Mouse (Mus musculus) macrophage (primary cell): ENCODE data around the gene Polr3b. TPM values are rescaled to one million over a fixed set of nuclear protein-coding genes. Genes with fewer than 3 reads are reported as not detected.

Experiments used
- H3K27ac ChIP-seq: fragments of 350-480 bp; formaldehyde crosslinking; 2 replicates; pipeline ENCODE4 v1.9.0; 2021
- H3K36me3 ChIP-seq: fragments of 350-480 bp; formaldehyde crosslinking; 2 replicates; pipeline ENCODE4 v1.9.0; 2021; ENCODE audit errors: inconsistent target
- H3K4me3 ChIP-seq: fragments of 350-480 bp; formaldehyde crosslinking; 2 replicates; pipeline ENCODE4 v1.9.0; 2021; ENCODE audit errors: inconsistent target
- H3K79me2 ChIP-seq: fragments of 350-480 bp; formaldehyde crosslinking; 2 replicates; pipeline ENCODE4 v1.9.0; 2021; ENCODE audit errors: inconsistent target
- whole genome bisulfite sequencing: methylation state at CpG from one replicate; pipeline ENCODE4 v1.1.7; 2026; ENCODE audit warnings: inconsistent platforms; ENCODE audit not compliant: missing documents; 5-methylcytosine and 5-hydroxymethylcytosine counted together
- polyA plus RNA-seq: library from polyadenylated mRNA; stranded (reverse); fragments of 250-400 nt; gene quantifications from 3 replicates; pipeline ENCODE4 v1.2.4, GENCODE M21; 2018; ENCODE audit warnings: inconsistent platforms

Polr3b gene
- polyA plus RNA-seq, 1 experiment from 2014 or later, result 15.9 TPM

- H3K27ac ChIP-seq, result no peak overlapping the region
- H3K36me3 ChIP-seq, result peaks cover 57% of the 10 kb centered on the region; the same call in 1 of the 2 replicates
- H3K4me3 ChIP-seq, result no peak overlapping the region
- WGBS, result 92% methylated on average over 7 of the region's 7 CpGs
- no peaks in the 10 kb centered on the region for H3K79me2 ChIP-seq
These were observed 94.5 kb downstream of the Polr3b start for GRCm38 (mm10) chr10:84716581-84716980.

DNA sequence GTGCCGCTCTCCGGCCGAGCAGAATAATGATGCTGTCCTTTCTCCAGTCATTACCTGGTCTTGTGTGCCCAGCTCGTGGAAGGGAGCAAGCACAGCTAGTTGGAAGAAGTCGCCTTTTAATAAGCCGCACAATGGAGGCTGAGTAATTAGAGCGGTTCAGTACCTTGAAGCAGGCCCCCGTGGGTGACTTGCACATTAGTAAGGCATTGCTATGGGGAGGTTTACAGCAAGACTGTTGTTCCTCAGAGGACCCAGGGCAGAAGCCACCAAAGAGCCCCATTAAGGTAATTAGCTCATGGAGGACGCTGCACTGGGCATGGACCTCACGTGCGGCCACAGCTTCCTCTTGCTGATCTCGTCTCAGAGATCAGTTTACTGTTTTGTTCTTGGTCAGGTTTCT, 100.6 kb downstream of the Polr3b start:
- 90% methylated on average over 12 of the region's 12 CpGs for WGBS
- Histone ChIP-seq H3K36me3 (peaks cover 34% of the 10 kb centered on the region), H3K27ac (no peak overlapping the region), H3K79me2 (no peaks in the 10 kb centered on the region), H3K4me3 (no peak overlapping the region)

DNA sequence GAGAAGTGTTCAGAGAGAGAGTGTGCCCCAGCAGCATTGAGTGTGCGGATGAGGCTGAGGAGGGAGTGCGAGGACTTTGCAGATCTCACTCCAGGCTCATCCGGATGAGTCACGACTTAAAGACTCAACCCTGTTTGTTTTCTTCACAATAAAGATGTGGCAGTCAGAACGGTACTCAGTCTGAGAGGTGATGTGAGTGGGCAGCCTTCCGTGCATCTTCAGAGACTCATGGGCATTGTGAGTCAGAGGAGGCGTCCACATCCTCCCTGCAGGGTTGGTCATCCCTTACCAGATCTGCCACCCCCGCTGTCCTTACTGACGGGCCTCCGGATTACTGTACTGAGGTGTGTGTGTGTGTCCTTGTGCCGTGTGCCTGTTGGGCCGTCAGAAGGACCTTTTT, 104.9 kb downstream of the Polr3b start:
- peaks cover 15% of the 10 kb centered on the region for H3K36me3 ChIP-seq
- 96% methylated on average over 12 of the region's 12 CpGs for WGBS
- H3K27ac ChIP-seq, result no peak overlapping the region
- no peaks in the 10 kb centered on the region for H3K79me2 ChIP-seq
- no peak overlapping the region for H3K4me3 ChIP-seq

GRCm38 (mm10) chr10:84727760-84728159, 105.7 kb downstream of the Polr3b start:
- Histone ChIP-seq H3K36me3 (peaks cover 15% of the 10 kb centered on the region), H3K79me2 (no peaks in the 10 kb centered on the region), H3K27ac (no peak overlapping the region), H3K4me3 (no peak overlapping the region)
- WGBS, result 86% methylated on average over 4 of the region's 4 CpGs

GRCm38 (mm10) chr10:84730078-84730477, 108.0 kb downstream of the Polr3b start:
- Histone ChIP-seq H3K36me3 (peaks cover 13% of the 10 kb centered on the region), H3K27ac (no peak overlapping the region)
- 76% methylated on average over 3 of the region's 3 CpGs for WGBS

DNA sequence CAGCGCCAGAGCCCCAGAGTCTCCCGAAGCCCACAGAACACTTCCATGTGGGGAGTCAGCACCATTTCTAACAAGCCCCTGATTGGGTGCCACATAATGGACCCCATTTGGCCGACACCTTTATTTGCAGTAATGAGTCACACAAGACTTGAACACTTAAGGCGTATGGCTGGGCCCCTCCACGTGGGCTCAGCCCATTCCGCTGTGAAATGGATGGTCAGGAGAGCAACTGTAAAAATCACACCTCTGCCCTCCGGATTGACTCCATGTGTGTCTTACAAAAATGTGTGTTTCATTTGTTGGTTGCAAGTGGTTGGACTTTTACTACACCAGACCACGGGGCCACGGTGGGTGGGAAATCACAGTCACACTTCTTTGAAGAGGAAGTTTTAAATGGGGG, 108.9 kb downstream of the Polr3b start:
- Histone ChIP-seq H3K79me2 (no peaks in the 10 kb centered on the region), H3K27ac (no peak overlapping the region), H3K4me3 (no peak overlapping the region), H3K36me3 (peaks cover 5% of the 10 kb centered on the region)
- WGBS, result 77% methylated on average over 9 of the region's 9 CpGs

More at GRCm38 (mm10) chr10:84730078-84730477, 108.0 kb downstream of the Polr3b start:
- Histone ChIP-seq H3K4me3 (no peak overlapping the region), H3K79me2 (no peaks in the 10 kb centered on the region)

GRCm38 (mm10) chr10:84733511-84733910, 111.4 kb downstream of the Polr3b start:
- 87% methylated on average over 6 of the region's 6 CpGs for WGBS
- no peak overlapping the region for H3K27ac ChIP-seq
- no peaks in the 10 kb centered on the region for H3K79me2 ChIP-seq
- no peaks in the 10 kb centered on the region for H3K36me3 ChIP-seq
- H3K4me3 ChIP-seq, result no peak overlapping the region

DNA sequence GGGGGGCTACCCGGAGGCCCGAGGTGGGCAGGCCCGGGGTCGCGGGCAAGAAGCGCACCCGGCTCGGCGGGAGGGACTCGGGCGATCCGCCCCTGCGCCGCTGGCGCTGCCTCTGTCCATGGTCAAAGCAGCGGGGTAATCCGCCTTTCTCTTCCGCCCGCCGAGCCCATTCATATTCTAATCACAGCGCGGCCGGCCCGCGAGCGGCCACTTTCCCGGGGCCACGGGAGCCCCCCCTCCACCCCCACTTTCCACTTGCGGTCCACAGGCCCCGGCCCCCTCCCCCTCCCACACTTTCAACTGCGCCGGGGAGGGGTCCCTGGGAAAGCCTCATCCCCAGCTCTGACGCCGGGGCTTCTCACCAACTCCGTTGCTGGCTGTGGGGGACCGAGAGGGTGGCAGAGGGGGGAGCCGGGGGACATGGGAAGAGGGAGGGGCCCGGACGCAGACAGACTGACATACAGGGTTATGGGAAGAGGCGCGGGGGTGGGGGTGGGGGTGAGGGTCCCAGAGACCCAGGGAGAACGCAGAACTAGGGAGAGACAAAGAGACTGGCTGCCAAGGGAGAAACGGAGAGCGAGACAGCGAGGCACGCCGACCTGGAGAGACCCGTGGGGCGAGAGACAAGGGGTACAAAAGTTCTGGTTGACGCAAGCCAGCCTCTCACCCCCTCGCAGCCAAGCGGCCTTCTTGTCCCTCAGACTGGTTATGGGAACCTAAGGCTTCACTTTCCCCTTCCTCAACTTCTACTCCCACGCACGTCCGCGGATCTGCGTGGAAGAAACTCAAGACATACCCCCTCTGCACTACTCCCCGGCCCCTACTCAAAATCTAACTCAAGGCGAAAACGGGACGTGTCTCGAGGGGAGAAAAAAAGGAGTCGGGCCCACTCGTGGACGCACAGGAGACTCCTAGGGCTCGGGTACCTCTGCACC, 133.0 kb downstream of the Polr3b start:
- Histone ChIP-seq H3K79me2 (no peaks in the 10 kb centered on the region), H3K4me3 (no peak overlapping the region), H3K36me3 (no peaks in the 10 kb centered on the region), H3K27ac (no peak overlapping the region)
- WGBS, result 3% methylated on average over 60 of the region's 66 CpGs

DNA sequence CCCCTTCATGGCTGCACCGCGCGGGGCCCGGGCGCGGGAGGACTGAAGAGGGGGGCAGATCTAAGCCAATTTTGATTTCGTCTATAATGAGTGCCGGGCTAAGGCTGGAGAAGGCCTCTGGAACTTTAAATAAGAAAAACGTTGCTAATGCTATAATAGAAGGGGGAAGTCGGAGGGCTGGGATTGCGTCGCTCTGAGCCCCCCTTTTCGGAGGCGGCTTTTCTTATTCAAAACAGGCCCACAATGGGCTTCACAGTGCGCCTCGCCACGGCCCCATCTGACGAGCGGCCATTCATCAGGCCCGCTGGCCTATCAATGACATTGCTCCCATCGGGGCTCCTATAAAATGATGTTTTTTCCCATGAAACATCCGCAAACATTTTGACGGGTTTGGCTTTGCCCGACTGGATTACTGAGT, 133.7 kb downstream of the Polr3b start, which contains the start of gene Rfx4:
Gene Rfx4, plus strand, starts transcription at position 277 of the 418 bp plus-strand sequence.
- WGBS, result 4% methylated on average over 24 of the region's 24 CpGs
- Histone ChIP-seq H3K79me2 (no peaks in the 10 kb centered on the region), H3K27ac (no peak within 1 kb of the TSS), H3K4me3 (no peak within 1 kb of the TSS), H3K36me3 (no peaks in the 10 kb centered on the region)

DNA sequence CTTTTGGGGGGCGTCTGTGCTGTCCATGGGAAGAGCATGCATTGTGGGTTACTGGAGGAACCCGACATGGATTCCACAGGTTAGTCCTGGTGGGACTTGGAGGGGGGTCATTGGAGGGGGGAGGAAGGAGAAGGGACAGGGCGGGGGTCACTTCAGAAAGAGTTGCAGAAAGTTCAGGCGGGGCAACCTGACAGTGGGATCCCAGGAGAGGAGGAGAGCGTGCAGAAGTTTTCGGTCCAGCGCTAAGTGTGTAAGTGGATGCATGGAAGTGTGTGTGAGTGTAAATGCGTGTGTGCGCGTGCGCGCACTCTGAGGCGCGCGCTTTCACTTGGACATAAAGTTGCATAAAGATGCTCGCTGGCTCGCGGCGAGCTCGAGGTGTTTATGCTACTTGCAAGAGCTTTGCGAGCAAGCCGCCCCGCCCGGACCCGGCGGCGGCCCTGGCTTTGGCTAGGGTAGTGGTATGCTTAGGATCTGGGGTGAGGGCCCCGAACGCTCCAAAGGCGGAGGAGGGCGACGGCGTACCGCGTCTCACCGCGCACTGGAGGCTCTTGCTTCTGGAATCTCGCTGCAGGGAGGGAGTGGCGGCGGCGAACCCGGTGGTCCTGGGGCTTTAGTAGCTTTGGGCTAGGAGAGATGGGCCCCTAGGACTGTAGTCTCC, 134.5 kb downstream of the Polr3b start:
- H3K4me3 ChIP-seq, result no peak overlapping the region
- H3K36me3 ChIP-seq, result no peaks in the 10 kb centered on the region
- 7% methylated on average over 35 of the region's 42 CpGs for WGBS
- no peak overlapping the region for H3K27ac ChIP-seq
- H3K79me2 ChIP-seq, result no peaks in the 10 kb centered on the region

DNA sequence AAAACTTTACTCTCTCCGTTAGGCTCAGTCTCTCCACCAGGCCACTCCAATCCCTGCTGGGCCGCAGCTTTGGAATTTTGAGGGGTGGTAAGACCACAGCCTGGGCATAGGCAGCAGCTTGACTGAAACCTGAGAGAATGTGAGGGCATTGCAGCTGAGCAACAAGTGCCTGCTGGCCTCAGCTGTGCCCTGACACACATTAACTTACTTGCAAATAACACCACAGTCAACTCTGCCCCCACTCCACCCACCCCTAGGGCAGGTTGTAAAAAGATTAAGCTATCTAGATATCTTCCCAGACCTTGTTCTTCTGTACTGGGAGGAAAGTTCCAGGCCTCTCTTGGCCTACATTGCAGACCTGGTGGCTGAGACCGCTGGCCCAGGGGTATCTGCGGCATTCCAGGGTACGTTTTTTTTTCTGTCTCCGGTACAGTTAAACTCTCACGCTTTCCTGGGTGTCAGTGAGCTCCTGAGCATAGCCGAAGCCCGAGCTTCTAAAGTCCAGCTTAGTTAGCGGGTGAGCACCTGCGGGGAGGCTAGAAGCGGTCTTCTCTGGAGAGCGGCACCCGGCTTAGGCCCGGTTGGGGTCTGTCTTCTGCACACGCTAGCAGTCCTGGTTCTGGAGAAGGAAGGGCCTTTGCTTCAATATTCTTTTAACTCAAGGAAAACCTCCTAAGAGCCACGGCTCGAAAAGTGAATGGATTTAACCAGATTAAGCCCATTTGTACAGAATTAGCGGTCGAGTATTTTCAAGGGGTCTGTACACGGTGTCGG, 135.5 kb downstream of the Polr3b start:
- H3K27ac ChIP-seq, result no peak overlapping the region
- 20% methylated on average over 22 of the region's 22 CpGs for WGBS
- no peaks in the 10 kb centered on the region for H3K79me2 ChIP-seq
- H3K36me3 ChIP-seq, result no peaks in the 10 kb centered on the region
- H3K4me3 ChIP-seq, result no peak overlapping the region

DNA sequence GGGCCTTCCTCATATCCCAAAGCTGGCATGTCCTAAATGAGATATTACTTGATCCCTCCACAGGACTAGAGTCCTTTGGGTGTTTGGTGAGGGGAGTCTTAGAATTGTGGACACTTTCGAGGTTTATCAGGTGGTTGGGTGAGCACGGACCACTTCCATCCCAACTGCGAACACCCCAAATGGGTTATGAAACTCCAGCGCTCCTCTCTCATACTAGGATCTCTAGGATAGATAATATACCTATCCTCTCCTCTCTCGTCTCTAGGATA, 136.0 kb downstream of the Polr3b start:
- Histone ChIP-seq H3K36me3 (no peaks in the 10 kb centered on the region), H3K27ac (no peak overlapping the region), H3K79me2 (no peaks in the 10 kb centered on the region), H3K4me3 (no peak overlapping the region)
- WGBS, result 19% methylated on average over 5 of the region's 5 CpGs

DNA sequence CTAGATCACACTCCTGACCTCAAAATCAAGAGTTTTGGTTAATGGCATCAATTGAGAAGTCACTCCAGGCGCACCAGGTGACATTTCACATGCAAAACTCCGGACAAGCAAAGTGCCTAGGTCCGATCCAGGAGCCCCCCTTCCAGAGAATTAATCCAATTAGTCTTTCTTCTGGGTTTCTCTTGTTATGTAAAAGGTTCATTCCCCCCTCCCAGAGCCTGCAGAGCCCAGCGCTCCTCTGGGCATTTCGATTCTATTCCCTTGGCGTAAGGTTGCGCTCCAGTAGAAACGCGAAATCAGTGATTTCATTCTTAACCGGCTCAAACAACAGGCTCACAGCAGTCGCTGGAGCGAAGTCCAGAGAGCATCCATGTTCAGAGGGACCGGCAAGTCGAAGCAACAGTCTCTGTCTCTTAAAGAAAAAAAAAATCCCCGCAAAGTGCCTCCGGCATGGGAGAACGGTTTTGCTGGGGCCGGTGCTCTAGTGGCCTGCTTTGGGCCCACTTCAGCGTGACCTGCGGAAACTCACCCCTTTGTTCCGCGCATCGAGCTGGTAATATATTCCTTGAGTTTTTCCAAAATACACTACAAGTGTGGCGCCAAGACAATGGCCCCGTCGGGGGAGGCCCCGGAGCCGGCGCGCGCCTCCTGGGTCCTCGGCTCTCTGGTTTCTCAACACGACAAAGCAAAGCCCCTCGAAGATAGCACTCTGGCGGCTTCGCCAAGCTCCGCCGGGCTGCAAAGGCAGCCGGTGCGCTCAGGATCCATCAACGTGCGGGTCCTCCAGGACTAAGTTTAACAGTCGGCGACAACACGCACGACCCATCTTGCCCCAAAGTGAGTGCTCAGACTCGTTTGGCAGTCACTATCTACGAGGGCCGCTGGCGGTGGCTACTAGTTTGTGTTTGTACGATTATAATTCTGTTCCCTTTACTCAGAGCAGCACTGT, 136.7 kb downstream of the Polr3b start:
- no peak overlapping the region for H3K4me3 ChIP-seq
- WGBS, result 6% methylated on average over 51 of the region's 51 CpGs
- no peak overlapping the region for H3K27ac ChIP-seq
- no peaks in the 10 kb centered on the region for H3K36me3 ChIP-seq
- no peaks in the 10 kb centered on the region for H3K79me2 ChIP-seq
